Mouse (Mus musculus) liver, embryonic 15.5 days (tissue): ENCODE measurements at regions not wholly inside any gene's neighbourhood (a gene's known extent, or its start where the extent isn't known, plus 50 kb on each side); places are given as distances from the start of the nearest gene placed in this dataset.

ENCODE experiments used
- ATAC-seq: fragments of 200-750 bp; cut with Nextera tagmentation; 2 replicates; pipeline ENCODE4 v1.8.0; 2017; ENCODE audit warnings: moderate number of reproducible peaks, mild to moderate bottlenecking, moderate library complexity; ENCODE audit not compliant: insufficient read depth
- H3K27ac ChIP-seq: fragments of 300-500 bp; sonication (generic); replicated peaks from 2 replicates; pipeline ENCODE4 v1.5.1; 2015; ENCODE audit warnings: mild to moderate bottlenecking, inconsistent platforms
- H3K27me3 ChIP-seq: fragments of 300-500 bp; sonication (generic); 2 replicates; pipeline ENCODE4 v1.6.1; 2015; ENCODE audit warnings: mild to moderate bottlenecking, inconsistent platforms
- H3K36me3 ChIP-seq: fragments of 300-500 bp; sonication (generic); replicated peaks from 2 replicates; pipeline ENCODE4 v1.6.1; 2015; ENCODE audit warnings: moderate library complexity, mild to moderate bottlenecking, inconsistent platforms
- H3K4me1 ChIP-seq: fragments of 300-500 bp; sonication (generic); replicated peaks from 2 replicates; pipeline ENCODE4 v1.6.1; 2015; ENCODE audit warnings: inconsistent platforms
- H3K4me2 ChIP-seq: fragments of 300-500 bp; sonication (generic); 2 replicates; pipeline ENCODE4 v1.6.1; 2015; ENCODE audit warnings: moderate library complexity, mild to moderate bottlenecking, inconsistent platforms
- H3K4me3 ChIP-seq: fragments of 300-500 bp; sonication (generic); replicated peaks from 2 replicates; pipeline ENCODE4 v1.5.1; 2015; ENCODE audit warnings: mild to moderate bottlenecking, inconsistent platforms
- H3K9ac ChIP-seq: fragments of 300-500 bp; sonication (generic); 2 replicates; pipeline ENCODE4 v1.6.1; 2015; ENCODE audit warnings: moderate library complexity, mild to moderate bottlenecking, inconsistent platforms
- H3K9me3 ChIP-seq: fragments of 300-500 bp; sonication (generic); replicated peaks from 2 replicates; pipeline ENCODE4 v1.6.1; 2016; ENCODE audit warnings: inconsistent platforms
- WGBS: fragments of 180-500 bp; shearing (Covaris S2); methylation state at CpG from one replicate; pipeline ENCODE4 v1.1.7; 2015; ENCODE audit warnings: mixed read lengths; ENCODE audit not compliant: insufficient replicate concordance; 5-methylcytosine and 5-hydroxymethylcytosine counted together

DNA sequence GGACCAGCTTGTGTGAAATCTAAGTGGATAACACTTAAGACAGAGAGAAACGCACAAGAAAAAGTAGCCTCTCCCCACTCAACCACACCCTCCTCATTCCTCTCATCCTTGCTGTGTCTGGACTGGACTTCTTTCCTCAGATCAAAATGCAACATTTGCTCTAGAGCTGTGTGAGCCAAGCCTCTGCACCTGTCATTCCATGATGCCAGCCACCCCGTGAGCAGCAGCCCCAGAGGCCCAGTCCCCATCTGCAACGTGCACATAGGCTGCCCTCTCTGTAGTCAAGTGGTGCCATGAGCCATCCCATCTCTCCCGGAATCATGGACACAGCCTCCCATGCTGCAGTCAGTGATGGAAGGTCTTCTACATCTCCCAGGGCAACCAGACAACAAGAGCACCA is 55.1 kb upstream of the Gpc1 start:
- ATAC-seq = no peak
- Histone ChIP-seq H3K9me3 (no peaks in the 10 kb centered on the region), H3K4me2 (no peak overlapping the region), H3K9ac (no peak overlapping the region), H3K4me3 (no peak overlapping the region), H3K36me3 (no peaks in the 10 kb centered on the region), H3K4me1 (peaks cover 4% of the 10 kb centered on the region; the same call in 1 of the 2 replicates), H3K27ac (no peak overlapping the region), H3K27me3 (no peaks in the 10 kb centered on the region)
- 58% methylated on average over 4 of the region's 4 CpGs for WGBS

GRCm38 (mm10) chr1:92775908-92776307 is 55.5 kb upstream of the Gpc1 start:
- H3K27ac ChIP-seq = no peak overlapping the region
- H3K9me3 ChIP-seq = no peaks in the 10 kb centered on the region
- H3K4me1 ChIP-seq = peaks cover 4% of the 10 kb centered on the region; the same call in 1 of the 2 replicates
- ATAC-seq = no peak
- H3K36me3 ChIP-seq = no peaks in the 10 kb centered on the region
- no peak overlapping the region for H3K4me2 ChIP-seq
- WGBS = 62% methylated on average over 3 of the region's 3 CpGs
- no peak overlapping the region for H3K4me3 ChIP-seq
- no peaks in the 10 kb centered on the region for H3K27me3 ChIP-seq
- no peak overlapping the region for H3K9ac ChIP-seq

DNA sequence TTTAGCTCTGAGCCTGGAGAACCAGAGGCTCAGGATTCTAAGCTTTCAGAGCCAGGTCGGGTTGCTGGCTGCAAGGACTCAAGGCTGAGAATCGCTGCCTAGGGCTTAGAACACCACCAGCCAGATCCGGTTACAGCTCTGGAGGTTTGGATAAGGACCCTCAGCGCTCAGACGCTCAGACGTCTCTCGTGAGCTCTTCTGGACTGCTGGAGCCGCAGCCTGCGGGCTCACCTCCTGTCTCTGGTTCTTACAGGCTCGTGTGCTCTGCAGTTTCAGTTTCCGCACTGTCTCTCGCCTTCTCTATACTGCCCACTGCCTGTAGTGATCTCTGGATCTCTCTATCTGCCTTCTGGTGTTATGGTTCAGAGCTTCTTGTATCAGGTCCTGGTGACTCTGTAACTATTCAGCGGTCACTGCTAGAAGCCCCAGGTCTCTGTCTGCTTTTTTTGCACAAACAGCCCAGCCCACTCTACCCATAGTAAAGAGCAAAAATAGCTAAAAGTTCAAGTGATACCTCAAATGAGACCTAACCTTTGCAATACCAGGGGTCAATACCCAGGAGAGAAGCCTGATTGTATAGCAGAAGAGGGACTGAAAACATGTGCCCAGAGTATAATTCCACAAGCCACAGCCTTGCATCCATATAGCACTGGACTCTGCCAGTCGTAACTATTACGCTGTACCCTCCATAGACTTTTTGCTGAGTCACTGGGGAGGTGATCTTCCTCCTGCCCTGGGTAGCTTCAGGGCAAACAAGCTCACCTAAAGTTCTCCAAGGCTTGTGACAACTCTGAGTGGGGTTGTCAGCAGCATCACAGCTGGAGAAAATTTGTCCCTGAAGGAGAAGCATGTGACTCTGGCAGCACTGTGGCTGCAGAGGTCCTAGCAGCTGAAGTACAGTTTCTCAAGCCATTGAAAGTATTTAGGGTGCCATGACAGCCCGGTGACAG is 56.4 kb upstream of the Gpc1 start:
- no peaks in the 10 kb centered on the region for H3K9me3 ChIP-seq
- H3K27ac ChIP-seq = no peak overlapping the region
- H3K4me3 ChIP-seq = 0 out of 2 replicates have a peak overlapping the region, but pooled peaks have one; percentile 17
- H3K9ac ChIP-seq = no peak overlapping the region
- H3K4me2 ChIP-seq = peak overlapping the region; percentile 46
- ATAC-seq = no peak
- no peaks in the 10 kb centered on the region for H3K36me3 ChIP-seq
- peaks cover 4% of the 10 kb centered on the region; the same call in 1 of the 2 replicates for H3K4me1 ChIP-seq
- H3K27me3 ChIP-seq = no peaks in the 10 kb centered on the region
- 13% methylated on average over 16 of the region's 16 CpGs for WGBS

DNA sequence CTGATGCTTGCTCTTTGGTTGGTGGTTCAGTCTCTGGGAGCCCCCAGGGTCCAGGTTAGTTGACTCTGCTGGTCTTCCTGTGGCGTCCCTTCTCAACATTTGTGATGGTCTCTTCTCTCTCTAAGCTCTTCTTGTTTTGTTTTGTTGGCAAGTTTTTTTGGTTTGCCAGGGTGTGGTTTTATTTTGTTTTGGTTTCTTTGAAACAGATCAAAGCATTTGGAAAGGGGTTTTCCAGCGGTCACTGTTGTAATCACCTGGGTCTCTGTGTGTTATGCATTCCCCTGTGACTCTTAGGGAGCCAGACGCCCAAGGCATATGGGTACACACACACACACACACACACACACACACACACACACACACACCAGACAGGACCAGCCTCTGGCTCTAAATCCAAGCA is 57.4 kb upstream of the Gpc1 start:
- 33% methylated on average over 3 of the region's 3 CpGs for WGBS
- Histone ChIP-seq H3K4me2 (0 out of 2 replicates have a peak overlapping the region, but pooled peaks have one; percentile 46), H3K9ac (no peak overlapping the region), H3K27ac (no peak overlapping the region), H3K27me3 (no peaks in the 10 kb centered on the region), H3K9me3 (no peaks in the 10 kb centered on the region), H3K4me1 (peaks cover 4% of the 10 kb centered on the region; the same call in 1 of the 2 replicates), H3K36me3 (no peaks in the 10 kb centered on the region), H3K4me3 (no peak overlapping the region)
- no peak for ATAC-seq

- H3K4me1 ChIP-seq = peaks cover 4% of the 10 kb centered on the region; the same call in 1 of the 2 replicates
- no peak overlapping the region for H3K4me2 ChIP-seq
- ATAC-seq = no peak
- no peak overlapping the region for H3K4me3 ChIP-seq
- H3K36me3 ChIP-seq = no peaks in the 10 kb centered on the region
- H3K27me3 ChIP-seq = no peaks in the 10 kb centered on the region
- 51% methylated on average over 10 of the region's 10 CpGs for WGBS
- H3K27ac ChIP-seq = no peak overlapping the region
- H3K9ac ChIP-seq = no peak overlapping the region
- H3K9me3 ChIP-seq = no peaks in the 10 kb centered on the region
Observed at GRCm38 (mm10) chr1:92772784-92773113, 58.7 kb upstream of the Gpc1 start.

DNA sequence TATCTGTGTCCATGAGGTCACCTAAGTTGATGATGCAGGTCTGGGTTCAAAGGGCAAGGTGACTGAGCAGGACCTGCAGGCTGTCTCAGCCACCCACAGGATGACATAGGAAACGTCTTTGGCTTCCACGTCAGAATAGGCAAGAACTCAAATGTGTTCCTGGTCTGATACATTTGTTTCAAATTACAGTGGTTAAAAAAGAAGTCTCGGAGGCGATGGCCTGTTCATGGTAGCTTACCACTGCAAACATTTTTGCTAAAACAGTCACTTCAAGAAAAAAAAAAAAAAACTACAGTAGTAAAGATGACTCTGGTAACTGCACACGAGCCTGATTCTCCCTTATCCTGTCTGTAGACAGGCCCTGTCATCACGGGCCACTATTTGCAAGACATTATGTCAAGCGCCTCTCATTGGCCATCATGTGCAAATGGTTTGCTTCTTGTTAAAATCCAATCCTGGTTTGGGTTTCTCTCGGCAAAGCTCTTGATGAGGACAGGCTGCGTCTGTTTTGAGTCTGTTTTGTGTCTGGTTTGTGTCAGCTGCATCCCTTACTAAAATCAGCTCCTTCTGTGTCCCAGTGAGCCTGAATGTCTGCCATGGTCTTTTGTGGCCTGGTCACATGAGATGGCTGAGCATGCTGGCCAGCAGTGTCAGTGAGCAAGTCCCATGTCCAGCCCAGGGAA is 59.2 kb upstream of the Gpc1 start:
- no peak overlapping the region for H3K4me2 ChIP-seq
- no peak overlapping the region for H3K4me3 ChIP-seq
- no peak overlapping the region for H3K9ac ChIP-seq
- no peaks in the 10 kb centered on the region for H3K36me3 ChIP-seq
- no peaks in the 10 kb centered on the region for H3K27me3 ChIP-seq
- ATAC-seq = no peak
- peaks cover 4% of the 10 kb centered on the region; the same call in 1 of the 2 replicates for H3K4me1 ChIP-seq
- H3K9me3 ChIP-seq = no peaks in the 10 kb centered on the region
- 48% methylated on average over 9 of the region's 9 CpGs for WGBS
- H3K27ac ChIP-seq = no peak overlapping the region

DNA sequence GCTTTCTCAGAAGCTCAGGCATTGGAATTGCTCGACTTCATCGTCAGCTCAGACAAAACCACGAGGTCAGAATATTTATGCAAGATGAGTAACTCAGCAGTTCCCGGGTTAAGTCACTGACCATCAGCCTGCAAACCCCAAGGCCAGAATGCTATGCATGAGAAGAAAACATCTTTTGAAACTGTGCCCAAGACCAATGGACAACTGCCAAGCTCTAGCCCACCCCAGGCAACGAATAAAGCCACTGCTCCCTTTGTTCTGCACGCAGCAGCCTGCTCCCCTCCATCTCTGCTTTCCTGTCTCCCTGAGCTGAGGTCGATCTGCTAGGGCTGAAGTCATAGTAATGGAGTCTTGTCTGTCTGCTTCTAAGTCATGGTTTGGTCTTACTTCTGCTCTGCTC is 61.7 kb upstream of the Gpc1 start:
- Histone ChIP-seq H3K4me2 (no peak overlapping the region), H3K27me3 (no peaks in the 10 kb centered on the region), H3K9ac (no peak overlapping the region), H3K27ac (no peak overlapping the region), H3K9me3 (no peaks in the 10 kb centered on the region), H3K4me1 (no peaks in the 10 kb centered on the region), H3K4me3 (no peak overlapping the region), H3K36me3 (no peaks in the 10 kb centered on the region)
- 53% methylated on average over 7 of the region's 7 CpGs for WGBS
- no peak for ATAC-seq

GRCm38 (mm10) chr1:92769156-92769555 is 62.3 kb upstream of the Gpc1 start:
- no peak overlapping the region for H3K27ac ChIP-seq
- no peaks in the 10 kb centered on the region for H3K27me3 ChIP-seq
- ATAC-seq = no peak
- H3K4me2 ChIP-seq = no peak overlapping the region
- no peaks in the 10 kb centered on the region for H3K36me3 ChIP-seq
- H3K4me3 ChIP-seq = no peak overlapping the region
- H3K9ac ChIP-seq = no peak overlapping the region
- 54% methylated on average over 4 of the region's 4 CpGs for WGBS
- H3K4me1 ChIP-seq = no peaks in the 10 kb centered on the region
- no peaks in the 10 kb centered on the region for H3K9me3 ChIP-seq

- no peak overlapping the region for H3K4me3 ChIP-seq
- no peak for ATAC-seq
- no peaks in the 10 kb centered on the region for H3K9me3 ChIP-seq
- H3K27me3 ChIP-seq = no peaks in the 10 kb centered on the region
- WGBS = 54% methylated on average over 7 of the region's 7 CpGs
- no peaks in the 10 kb centered on the region for H3K36me3 ChIP-seq
- H3K27ac ChIP-seq = no peak overlapping the region
- H3K4me1 ChIP-seq = no peaks in the 10 kb centered on the region
- no peak overlapping the region for H3K9ac ChIP-seq
- no peak overlapping the region for H3K4me2 ChIP-seq
Observed at GRCm38 (mm10) chr1:92766496-92766895, 64.9 kb upstream of the Gpc1 start.

DNA sequence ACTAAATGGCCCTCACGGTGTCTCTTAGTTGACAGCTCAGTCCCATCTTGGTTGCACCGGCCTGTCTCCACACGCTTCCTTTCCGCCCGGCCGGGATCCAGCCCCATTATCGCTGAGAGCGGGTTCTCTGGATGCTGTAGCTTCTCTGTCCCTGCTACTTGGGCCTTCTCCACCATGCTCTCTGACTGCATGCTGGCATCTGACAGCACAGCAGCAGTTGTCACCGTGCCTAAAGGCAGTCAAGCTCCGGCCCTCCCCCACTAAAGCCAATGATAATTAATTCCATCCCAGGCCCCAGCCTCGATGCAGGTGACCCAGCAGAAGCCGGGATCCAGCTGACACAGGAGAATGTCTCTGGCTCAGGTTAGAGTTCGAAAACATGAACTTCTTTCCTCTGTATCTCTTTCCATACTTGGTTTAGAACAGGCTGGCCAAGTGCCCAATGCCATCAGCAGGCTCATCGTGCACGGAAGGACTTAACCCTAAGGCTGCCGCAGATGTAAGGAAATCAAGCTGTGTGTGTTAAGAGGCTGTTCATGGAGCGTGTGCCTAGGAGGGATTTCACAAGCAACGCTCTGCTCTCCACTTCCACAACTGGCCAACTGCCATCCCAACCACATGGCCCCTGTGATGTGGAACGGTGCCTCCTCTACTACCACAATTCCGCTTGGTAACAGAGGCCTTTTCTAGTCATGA is 76.5 kb upstream of the Gpc1 start:
- no peak overlapping the region for H3K9ac ChIP-seq
- 62% methylated on average over 20 of the region's 20 CpGs for WGBS
- no peak overlapping the region for H3K27ac ChIP-seq
- H3K4me1 ChIP-seq = no peaks in the 10 kb centered on the region
- H3K27me3 ChIP-seq = no peaks in the 10 kb centered on the region
- ATAC-seq = no peak
- no peak overlapping the region for H3K4me3 ChIP-seq
- H3K4me2 ChIP-seq = no peak overlapping the region
- no peaks in the 10 kb centered on the region for H3K36me3 ChIP-seq
- H3K9me3 ChIP-seq = no peaks in the 10 kb centered on the region

DNA sequence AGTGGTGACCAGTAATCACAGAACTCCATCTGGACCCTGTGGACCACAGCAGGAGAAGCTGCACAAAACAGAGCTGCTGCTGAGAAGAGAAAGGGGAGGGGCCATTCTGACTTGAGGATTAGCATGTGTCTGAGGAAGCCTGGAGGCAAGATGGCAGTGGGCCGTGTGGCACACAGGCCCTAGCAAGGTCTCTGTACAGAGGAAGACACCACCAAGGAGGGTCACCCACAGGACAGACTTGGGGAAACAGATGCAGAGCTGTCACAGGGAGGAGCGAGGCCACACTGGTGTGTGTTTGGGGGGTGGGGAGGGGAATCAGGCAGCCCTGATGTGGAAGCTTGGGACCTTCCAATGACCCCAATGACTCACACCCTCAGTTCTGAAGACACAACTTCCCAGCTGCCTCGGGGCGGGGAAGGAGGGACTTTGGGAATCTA is 79.7 kb upstream of the Gpc1 start:
- Histone ChIP-seq H3K27me3 (no peaks in the 10 kb centered on the region), H3K4me2 (no peak overlapping the region), H3K9me3 (no peaks in the 10 kb centered on the region), H3K36me3 (no peaks in the 10 kb centered on the region), H3K27ac (no peak overlapping the region), H3K4me1 (no peaks in the 10 kb centered on the region), H3K9ac (no peak overlapping the region), H3K4me3 (no peak overlapping the region)
- ATAC-seq = no peak
- WGBS = 39% methylated on average over 4 of the region's 4 CpGs
